Mouse (Mus musculus) yolk sac, embryonic 10.5 days (tissue): ENCODE results near the gene Kcnk1.

Experiments
- DNase-seq: peaks from one replicate; pipeline ENCODE4 v3.0.0-alpha.2; 2017; ENCODE audit warnings: low spot score

Gene Kcnk1

DNA sequence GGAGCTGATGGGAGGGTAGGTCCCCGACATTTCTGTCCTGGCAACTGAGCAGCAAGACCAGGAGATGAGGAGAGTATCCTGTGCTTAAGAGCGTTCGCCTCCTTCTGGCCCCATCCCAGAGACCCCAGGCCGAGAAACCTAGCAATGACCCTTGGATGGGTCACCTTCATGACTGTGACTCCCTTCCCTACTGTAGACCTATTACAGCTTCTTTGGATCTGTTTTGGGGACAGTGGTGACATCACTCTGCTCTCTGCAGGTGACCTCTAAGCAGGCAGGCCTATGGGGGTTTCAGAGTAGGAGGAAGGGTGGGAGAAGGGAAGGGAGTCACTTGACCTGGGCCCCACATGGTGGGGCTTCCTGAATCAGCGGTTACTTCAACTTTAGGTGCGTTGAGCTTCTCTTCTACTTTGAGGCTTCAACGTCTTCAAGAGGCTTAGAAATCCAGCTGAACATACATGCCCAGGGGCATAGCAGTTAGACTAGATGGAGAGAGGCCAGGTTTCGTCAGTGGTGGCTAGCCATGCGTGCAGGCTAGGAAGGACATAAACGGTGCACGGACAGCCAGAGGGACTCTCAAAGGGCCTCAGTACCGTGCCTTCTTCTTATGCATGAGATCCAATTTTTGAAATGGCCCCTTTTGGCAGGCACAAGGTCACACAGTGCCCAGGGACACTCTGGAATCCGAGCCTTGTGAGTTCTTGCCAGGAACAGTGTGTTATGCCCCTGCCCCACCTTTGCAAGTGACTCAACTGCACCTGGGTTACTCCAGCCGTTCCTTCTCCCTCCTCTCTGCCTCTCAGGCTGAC is 1.3 kb downstream of the Kcnk1 start:
- no peak for DNase-seq

DNA sequence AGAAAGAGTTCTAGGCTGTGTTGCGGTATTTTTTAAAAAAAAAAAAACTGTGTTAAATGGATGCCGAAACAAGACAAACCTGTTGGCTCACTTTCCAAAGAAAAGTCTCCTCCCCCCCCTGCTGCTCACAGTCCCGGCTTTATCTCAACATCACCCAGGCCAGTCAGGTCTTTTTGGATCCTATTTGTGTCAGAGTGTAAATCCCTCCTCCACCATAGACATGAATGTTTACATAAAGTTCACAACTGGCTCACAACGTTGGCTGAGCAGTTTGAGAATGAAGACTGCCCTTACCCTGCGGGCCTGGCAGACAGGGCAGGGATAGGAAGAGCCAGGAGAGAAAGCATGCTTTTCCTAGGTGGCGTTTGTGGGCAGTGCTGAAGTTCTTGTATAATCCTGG is 2.0 kb downstream of the Kcnk1 start:
- DNase-seq: no peak

DNA sequence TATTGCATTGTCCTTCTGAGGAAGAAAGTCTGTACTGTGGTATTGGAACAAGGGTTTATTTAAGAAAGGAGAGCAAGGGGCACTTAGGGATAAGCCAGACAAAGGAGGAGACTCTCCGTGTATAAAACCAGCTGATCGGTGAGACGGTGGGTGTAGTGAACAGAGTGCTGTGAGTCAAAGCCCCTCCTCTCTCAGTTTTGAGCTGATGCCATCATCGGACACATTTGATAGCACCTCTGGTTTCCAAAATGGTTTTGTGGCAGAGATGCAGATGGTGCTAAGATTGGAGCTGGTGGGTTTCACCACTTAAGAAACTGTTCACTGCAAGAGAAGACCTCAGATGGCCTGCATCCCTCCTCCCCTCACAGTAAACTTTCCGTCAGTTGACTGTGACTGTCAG is 2.6 kb downstream of the Kcnk1 start:
- DNase-seq: no peak

DNA sequence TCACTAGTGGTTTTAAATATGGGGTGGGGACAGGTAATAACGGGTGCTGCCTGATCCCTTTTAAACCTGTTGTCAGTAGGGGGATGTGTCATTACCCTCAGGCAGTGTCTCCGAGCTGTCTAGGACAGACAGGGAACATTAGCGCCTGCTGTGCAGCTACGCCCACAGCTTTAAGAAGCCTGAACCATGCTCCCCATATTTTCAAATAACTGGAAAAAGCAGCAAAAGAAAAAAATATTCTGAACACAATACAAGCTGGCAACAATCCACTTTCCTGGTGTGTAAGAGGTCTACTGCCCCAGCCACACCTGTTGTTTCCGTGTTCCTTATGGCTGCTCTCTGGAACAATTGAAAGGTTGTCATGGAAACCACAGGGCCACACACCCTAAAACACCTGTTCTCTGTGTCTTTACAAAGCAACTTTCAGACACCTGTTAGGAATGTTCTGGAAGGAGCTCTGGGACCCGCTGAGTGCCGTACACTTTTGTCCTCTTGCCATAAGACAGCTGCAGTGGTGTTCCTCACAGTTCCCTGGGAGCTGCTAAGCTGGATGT is 4.9 kb downstream of the Kcnk1 start:
- no peak for DNase-seq

DNA sequence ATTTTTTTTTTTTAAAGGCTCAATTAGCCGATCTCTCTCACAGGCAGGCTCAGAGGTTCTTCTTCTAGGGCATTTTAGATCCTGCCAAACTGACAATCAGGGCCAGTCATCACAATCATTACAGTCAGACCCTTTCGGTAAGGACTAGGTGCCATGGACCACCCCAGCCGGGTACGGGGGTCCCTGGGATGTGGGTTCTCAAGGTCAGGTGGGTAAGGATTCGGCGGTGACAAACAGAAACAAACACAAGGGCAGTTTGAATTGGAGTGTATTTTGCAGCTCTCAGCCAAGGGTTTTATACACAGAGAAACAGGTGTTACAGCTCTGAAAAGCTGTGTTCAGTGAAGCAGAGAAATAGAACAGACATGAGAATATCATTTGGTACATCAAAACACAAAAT is 8.6 kb downstream of the Kcnk1 start:
- no peak for DNase-seq

DNA sequence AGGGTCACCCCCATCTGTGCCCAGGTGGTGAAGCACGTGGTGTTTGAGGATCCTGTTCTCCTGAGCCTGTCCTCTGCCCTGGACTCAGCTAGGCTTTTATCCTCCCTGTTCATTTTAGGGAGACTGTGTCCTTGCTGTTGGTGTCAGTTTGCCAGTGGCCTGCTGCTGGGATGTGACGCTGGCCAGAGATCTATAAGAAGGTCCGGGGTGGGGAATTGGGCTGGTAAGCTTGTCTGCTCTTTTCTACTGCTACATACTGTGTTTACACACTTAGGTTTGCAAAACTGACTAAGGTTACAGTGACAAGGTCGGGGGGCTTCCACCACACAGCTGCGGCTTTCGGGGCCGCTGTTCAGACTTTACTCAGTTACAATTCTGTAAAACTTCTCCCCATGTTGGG is 10.0 kb downstream of the Kcnk1 start:
- DNase-seq: no peak

DNA sequence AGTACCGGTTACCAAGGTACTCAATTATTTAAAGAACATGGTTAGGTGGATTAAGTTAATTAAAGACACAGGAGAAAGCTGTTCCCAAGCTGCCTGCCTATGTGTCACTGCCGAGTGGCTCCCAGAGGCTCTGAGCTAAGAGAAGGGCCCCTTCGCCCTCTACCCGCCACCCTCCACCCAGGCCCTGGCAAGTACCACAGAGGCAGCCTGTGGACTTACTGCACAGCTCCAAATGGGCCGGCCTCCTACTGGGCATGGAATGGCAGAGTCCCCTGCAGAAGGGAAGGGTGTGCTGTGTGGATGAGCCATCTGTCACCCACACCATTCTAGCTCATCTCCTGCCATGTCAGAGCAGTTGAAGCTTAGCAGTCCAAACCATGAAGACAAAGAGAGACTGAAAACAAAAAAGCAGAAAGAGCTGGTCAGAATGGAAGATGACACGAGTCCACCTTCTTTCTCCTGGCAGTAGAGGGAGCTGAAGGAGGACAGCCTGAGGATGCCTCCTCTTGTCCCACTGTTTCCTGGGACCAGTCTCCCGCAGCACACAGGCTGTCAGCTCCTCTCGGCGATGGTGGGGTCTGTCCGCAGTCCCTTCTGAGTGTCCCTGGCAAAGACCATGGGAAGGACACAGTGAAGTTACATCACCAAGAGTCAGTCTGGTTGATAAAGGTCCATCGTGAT is 11.5 kb downstream of the Kcnk1 start:
- no peak for DNase-seq

DNA sequence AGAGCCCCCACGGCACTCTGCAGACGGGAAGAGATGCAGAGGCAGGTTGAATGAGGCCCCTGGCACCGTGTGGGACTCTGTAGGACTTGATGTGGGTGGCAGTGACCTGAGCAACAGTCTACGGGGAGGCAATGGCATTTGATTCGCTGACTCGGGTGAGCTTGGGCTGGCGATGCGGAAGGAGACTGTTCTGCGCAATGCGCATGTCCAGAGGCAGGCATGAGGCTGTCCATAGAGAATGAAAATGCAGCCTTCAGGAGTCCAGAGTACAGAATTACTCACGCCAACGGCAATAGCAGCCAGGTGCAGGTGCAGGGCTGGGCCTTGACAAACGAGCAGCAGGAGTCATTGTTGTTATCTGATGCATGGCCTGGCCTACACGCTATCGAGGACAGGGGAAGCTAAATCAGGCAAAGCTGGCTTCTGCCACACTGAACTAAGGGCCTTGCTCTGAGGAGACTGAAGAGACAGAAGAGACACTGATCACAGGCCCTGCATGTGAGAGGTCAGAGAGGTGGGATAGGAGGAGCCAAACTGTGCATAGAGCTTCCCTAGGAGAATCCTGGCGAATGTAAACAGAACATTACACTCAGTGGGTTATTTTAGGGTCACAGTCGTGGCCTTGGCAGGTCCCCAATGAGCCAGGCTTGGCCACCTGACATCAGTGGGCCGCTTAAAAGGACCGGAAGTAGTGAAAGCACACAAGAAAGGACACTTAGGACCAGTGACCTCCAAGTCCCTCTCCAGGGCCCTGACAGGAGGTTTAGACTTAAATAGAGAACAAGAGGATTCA is 12.8 kb downstream of the Kcnk1 start:
- DNase-seq: no peak

DNA sequence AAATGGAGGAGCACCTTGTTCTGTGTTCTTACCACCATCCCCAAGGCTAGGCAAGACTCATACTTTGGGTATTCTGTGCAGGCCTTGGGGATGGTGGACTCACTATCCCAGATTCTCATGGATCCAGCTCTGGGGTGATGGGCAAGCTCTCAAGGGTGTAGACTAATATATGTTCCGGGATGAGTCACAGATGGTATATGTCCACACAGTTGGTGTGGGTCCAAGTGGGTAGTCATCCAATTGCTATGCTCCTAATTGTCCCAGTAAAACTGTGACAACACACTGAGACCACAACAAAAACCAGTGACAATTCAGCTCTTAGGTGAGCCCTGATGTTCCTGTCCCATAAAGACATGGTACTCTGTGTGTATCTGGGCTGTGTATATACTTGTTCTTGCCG is 14.0 kb downstream of the Kcnk1 start:
- DNase-seq: no peak

DNA sequence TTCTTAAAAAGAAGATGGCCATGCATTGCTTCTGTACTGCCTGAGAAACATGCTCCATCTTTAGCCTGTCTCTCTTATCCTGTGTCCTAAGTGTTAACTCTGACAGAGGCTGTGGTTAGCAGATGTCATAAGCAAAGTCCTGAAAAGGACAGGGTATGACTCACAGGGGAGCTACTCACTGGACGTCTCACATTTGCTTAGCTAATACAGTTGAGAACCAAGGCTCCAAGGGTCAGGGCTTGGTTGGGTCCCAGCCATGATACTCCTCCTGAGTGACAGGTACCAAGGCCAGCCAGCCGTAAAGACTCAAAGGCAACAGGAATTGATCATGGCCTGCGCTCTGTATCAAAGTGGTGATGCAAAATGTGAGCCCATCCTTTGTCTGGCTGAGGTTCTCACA is 15.9 kb downstream of the Kcnk1 start:
- DNase-seq: no peak

DNA sequence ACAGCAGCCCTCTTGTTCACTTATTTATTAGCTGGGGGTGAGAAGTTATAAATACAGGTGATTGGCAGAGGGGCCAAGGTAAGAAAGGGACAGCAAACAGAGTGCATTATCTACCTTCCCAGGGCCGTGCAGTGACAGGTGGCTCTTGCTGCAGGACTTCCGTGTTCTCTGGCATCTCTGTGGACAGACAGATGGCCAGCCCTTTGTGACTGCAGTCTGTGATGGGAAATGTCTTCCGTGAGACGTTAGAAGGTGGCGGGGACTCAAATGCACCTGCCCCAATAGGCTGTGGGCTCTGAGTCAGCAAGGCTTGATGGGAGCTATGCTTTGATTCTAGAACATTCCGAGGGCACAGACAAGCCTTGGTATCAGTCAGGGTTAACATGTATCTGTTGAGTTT is 17.4 kb downstream of the Kcnk1 start:
- DNase-seq: no peak

DNA sequence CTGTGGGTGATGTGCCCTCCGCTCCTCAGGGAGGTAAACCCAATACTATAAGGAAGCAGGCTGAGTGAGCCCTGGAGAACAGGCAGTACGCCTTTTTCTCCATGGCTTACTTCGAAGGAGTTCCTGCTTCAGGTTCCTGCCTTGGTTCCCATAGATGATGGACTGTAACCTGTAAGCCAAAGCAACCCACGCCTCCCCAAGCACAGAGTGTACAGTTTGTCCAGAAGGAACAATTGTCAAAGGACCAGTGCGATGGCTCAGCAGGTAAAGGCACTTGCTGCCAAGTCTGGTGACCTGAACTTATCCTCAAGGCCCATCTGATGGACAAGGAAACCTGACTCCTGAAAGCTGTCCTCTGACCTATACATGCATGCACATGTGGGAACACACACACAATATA is 18.7 kb downstream of the Kcnk1 start:
- DNase-seq: no peak

DNA sequence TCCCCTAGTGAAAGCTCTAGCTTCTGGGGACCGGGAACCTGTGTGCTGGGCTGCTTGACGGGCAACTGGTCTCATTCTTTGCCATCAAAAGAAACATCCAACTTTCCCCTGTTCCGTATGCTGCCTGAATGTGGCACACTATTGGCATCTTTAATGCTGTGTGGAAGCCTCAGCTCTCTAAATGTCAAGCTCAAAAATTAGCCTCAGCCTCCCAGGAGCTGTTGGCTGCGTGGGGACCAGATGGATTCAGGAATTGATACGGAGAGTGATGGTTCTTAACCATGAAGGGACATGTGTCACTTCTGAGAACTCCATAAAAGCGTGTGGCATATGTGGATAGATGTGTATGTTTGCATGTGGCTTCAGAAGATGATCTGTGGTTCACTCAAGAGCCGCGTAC is 27.0 kb downstream of the Kcnk1 start:
- no peak for DNase-seq

DNA sequence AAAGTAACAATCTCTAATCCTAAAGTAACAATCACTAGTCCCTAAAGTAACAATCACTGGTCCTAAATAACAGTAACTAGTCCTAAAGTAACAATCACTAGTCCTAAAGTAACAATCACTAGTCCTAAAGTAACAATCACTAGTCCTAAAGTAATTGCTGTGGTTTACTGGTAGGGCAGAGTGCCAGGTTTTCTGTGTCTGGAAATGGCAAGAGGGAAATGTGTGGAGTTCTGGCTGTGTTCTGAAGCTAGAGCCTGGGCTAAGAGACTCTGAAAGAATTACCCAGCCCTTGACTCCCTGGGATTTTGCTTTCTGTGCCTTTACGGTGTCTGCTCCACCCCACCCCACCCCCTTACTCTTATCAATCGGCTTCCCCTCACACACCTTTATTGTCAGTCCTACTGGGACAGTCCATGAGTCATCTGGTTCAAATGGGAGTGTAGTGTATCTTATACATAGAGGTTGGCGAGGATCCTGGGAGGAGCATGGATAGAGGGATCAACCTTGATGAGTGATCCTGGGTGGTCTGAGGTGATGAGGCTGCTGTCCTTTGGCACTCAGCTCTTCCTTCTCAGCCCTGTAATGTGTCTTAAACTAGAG is 28.8 kb downstream of the Kcnk1 start:
- DNase-seq: no peak

DNA sequence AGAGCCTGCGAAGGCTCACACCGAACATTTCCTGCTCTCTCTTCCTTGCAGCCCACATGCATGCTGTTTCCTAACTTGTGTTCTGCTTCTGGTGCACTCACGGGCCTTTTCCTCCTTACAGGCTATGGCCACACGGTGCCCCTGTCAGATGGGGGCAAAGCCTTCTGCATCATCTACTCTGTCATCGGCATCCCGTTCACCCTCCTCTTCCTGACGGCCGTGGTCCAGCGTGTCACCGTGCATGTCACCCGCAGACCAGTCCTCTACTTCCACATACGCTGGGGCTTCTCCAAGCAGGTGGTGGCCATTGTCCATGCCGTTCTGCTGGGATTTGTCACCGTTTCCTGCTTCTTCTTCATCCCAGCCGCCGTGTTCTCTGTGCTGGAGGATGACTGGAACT is 29.9 kb downstream of the Kcnk1 start:
- DNase-seq: no peak

DNA sequence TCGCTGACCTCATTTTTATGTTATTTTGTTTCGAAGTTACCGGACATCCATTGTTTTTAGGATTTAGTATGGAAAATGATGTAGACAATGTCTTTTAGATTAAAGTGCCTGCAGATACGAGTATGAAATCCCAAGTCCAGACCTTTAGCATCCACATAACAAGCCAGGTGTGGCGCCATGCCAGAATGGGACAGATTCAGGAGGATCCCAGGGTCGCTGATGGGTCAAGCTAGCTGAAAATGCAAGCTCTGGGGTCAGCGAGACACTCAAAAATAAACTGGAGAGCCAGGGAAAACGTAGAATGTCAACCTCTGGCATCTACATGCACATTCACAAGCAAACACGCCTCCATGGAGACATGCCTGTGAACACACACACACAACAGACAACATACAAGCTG is 31.2 kb downstream of the Kcnk1 start:
- no peak for DNase-seq

DNA sequence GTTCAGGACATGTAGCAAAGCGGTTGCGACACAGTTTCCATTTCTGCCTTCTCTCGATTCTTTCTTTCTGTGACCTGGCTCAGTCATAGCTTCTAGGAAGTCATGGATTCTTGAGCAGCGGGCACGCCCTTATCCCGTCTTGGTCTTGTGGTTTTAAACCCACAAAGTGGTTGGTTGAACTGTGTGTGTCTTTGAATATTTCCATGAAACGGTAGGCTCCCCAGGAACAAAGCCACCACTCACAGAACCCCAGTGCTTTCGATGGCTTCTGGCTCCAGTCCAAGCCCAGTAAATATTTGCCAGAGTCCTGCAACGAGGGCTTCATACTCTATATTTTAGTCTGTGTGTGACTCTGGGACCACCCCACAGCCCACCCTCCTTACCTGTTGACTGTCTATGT is 31.6 kb downstream of the Kcnk1 start:
- DNase-seq: no peak

DNA sequence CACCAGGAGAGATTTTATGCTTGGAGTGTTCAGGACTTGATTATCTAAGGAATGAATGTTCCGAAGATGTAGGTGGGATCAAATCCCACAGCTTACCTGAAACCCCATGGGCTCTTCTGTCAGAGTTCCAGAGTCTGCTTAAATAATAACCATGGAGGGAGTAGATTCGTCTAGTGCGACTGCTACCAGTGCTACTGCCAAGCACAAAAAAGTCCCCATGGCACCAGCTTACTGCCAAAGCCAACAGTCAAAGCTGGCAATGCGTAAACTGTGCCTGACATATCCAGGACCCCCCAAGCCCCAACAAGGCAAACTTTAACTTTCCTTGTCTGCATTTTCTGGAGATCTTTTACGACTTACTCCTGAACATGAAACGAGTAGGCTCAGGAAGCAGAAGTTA is 32.5 kb downstream of the Kcnk1 start:
- DNase-seq: no peak

DNA sequence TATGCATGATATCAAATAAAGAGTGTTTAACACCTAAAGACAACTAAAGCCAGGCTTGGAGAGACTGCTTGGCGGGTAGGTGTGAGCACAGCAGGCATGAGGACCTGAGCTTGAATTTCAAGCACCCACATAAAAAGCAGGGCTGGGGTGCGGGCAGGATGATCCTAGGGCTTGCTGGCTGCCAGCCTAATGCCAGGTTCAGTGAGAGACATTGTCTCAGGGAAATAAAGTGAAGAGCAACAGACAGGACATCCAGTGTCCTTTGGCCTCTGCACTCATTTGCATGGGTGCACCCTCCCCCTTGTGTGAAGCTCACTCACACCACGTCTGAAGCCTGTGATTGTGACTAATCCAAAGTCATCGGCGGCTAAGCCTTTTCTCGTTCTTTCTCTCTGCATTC is 34.0 kb downstream of the Kcnk1 start:
- DNase-seq: no peak

DNA sequence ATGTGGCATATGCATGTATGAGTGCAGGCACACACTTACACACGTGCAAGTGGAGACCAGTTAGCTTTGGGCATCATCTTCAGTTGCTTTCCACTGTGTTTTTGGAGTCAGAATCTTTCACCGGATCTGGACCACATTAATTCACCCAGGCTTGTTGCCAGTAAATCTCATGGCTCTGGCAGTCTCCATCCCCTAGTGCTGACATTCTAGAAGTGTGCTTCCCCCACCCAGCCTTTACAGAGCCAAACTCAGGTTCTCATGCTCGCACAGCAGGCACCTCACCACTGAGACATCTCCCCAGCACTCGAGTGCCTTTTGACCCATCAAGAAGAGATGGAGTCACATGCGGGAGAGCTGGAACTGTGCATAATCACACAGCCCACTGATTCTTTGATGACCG is 37.8 kb downstream of the Kcnk1 start:
- DNase-seq: no peak

DNA sequence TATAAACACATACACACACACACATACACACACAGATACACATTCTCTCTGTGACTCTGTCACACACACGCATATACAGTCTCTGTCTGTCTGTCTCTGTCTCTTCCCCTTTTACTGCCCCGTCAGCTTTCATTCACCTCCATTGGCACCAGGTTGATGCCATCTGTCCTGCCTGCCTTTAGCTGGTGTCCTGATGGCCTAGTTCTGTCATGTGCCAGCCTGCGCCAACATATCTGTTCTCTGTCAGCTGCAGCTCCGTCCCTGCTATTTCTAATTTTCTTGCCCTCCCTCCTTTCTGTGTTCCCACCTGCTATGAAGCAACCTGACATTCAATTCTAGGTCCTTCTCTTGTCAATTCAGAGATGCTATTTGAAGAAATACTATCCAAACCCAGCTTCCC is 40.1 kb downstream of the Kcnk1 start:
- DNase-seq: no peak

DNA sequence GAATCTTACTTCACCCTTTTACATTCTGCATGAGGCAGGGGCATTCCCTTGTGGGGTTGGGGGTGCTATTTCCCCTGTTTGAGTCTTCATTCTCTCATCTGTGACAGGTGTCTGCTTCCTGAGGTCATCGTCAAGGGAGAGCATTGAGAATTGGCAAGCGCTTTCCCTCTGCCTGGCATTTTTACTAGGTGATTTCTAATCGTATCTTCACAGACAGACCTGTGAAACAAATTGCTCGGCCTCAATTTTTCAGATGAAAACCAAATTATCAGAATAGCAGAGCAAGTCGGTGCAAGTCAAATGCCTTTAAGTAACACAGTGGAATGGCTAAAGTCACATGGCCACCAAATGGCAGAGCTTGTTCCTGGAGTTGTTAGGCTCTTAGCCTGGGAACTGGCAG is 41.4 kb downstream of the Kcnk1 start:
- no peak for DNase-seq
